Mouse (Mus musculus): ENCODE data around the gene Gpr157. TPM values are rescaled to one million over a fixed set of nuclear protein-coding genes. Genes with fewer than 3 reads are reported as not detected.
"Not testable (repeated sequence)": the region's sequence is repeated elsewhere in the genome, so short reads cannot be mapped to it uniquely, and the experiment has no call there.

Gpr157 gene
- 0.58 and 0.71 TPM in 2 replicates for total RNA-seq (2012; rRNA removed)

- Histone ChIP-seq H3K9me3 (ENCODE audit: control insufficient read depth, insufficient read depth, low read depth, low read length) (no peaks in the 10 kb centered on the region), H3K9ac (ENCODE audit: insufficient read depth, low read depth, low read length, poor library complexity, severe bottlenecking) (peak within 1 kb of the TSS; percentile 39), H3K4me1 (ENCODE audit: control insufficient read depth in 2 of 2, insufficient read depth in 2 of 2, low read length in 2 of 2, poor library complexity in 1 of 2) (peaks cover 0 to 2% of the 10 kb centered on the region in 2 experiments; a peak in 1 of 4 replicates), H3K4me3 (ENCODE audit: insufficient read depth in 1 of 2, low read depth in 1 of 2, low read length in 2 of 2, poor library complexity in 1 of 2, severe bottlenecking in 1 of 2) (peak within 1 kb of the TSS; percentile 65 to 84), H3K27ac (ENCODE audit: insufficient read depth, low read depth, low read length, poor library complexity, severe bottlenecking) (no peak within 1 kb of the TSS), H3K36me3 (ENCODE audit: control insufficient read depth, insufficient read depth, low read length, poor library complexity, severe bottlenecking) (no peaks in the 10 kb centered on the region)
- peak; percentile 98 for DNase-seq (ENCODE audit: low read depth, low spot score)
- TF ChIP-seq CHD2 (IDR thresholded peaks at IDR 0.05; ENCODE audit: low read depth, low read length) (no peak), HCFC1 (IDR thresholded peaks at IDR 0.05; ENCODE audit: borderline replicate concordance, insufficient read depth, low read length) (no peak), MAFK (IDR thresholded peaks at IDR 0.05; ENCODE audit: insufficient read depth, low read depth, low read length) (no peak), ZC3H11A (IDR thresholded peaks at IDR 0.05; ENCODE audit: borderline replicate concordance, low read depth, low read length) (no peak), ZNF384 (IDR thresholded peaks at IDR 0.05; ENCODE audit: low read depth, low read length) (no peak)
- in situ Hi-C loops (cut with MboI; ENCODE audit: low sequenced_read_pairs in 2 of 2, unreplicated experiment in 2 of 2), result no loop called here
Measured at GRCm38 (mm10) chr4:150087161-150087889, at the start of gene Gpr157. TSS of gene Gpr157 (plus strand) at chr4:150087365.

- no peak for TF ChIP-seq MAFK (IDR thresholded peaks at IDR 0.05; ENCODE audit: insufficient read depth, low read depth, low read length)
- TF ChIP-seq ZC3H11A (IDR thresholded peaks at IDR 0.05; ENCODE audit: borderline replicate concordance, low read depth, low read length), result no peak
- no peak for TF ChIP-seq ZNF384 (IDR thresholded peaks at IDR 0.05; ENCODE audit: low read depth, low read length)
- TF ChIP-seq CHD2 (IDR thresholded peaks at IDR 0.05; ENCODE audit: low read depth, low read length), result no peak
- TF ChIP-seq HCFC1 (IDR thresholded peaks at IDR 0.05; ENCODE audit: borderline replicate concordance, insufficient read depth, low read length), result no peak
- Histone ChIP-seq H3K36me3 (ENCODE audit: control insufficient read depth, insufficient read depth, low read length, poor library complexity, severe bottlenecking) (no peaks in the 10 kb centered on the region), H3K9ac (ENCODE audit: insufficient read depth, low read depth, low read length, poor library complexity, severe bottlenecking) (no peak overlapping the region), H3K27ac (ENCODE audit: insufficient read depth, low read depth, low read length, poor library complexity, severe bottlenecking) (no peak overlapping the region), H3K9me3 (ENCODE audit: control insufficient read depth, insufficient read depth, low read depth, low read length) (no peaks in the 10 kb centered on the region), H3K4me3 (ENCODE audit: insufficient read depth in 1 of 2, low read depth in 1 of 2, low read length in 2 of 2, poor library complexity in 1 of 2, severe bottlenecking in 1 of 2) (no peak overlapping the region), H3K4me1 (ENCODE audit: control insufficient read depth in 2 of 2, insufficient read depth in 2 of 2, low read length in 2 of 2, poor library complexity in 1 of 2) (peaks cover 6 to 25% of the 10 kb centered on the region in 2 experiments)
- in situ Hi-C loops (cut with MboI; ENCODE audit: low sequenced_read_pairs in 2 of 2, unreplicated experiment in 2 of 2), result no loop called here
- no peak for DNase-seq (ENCODE audit: low read depth, low spot score)
Measured at GRCm38 (mm10) chr4:150038533-150038932, 48.6 kb upstream of the Gpr157 start.

- no peak overlapping the region; the same call in 1 of the 2 replicates for H3K9ac ChIP-seq (ENCODE audit: insufficient read depth, low read depth, low read length, poor library complexity, severe bottlenecking)
- H3K27ac ChIP-seq (ENCODE audit: insufficient read depth, low read depth, low read length, poor library complexity, severe bottlenecking), result peak overlapping the region; percentile 76
- no peaks in the 10 kb centered on the region for H3K9me3 ChIP-seq (ENCODE audit: control insufficient read depth, insufficient read depth, low read depth, low read length)
- H3K4me1 ChIP-seq (ENCODE audit: control insufficient read depth in 2 of 2, insufficient read depth in 2 of 2, low read length in 2 of 2, poor library complexity in 1 of 2), result peaks cover 6 to 25% of the 10 kb centered on the region in 2 experiments
- H3K4me3 ChIP-seq (ENCODE audit: insufficient read depth in 1 of 2, low read depth in 1 of 2, low read length in 2 of 2, poor library complexity in 1 of 2, severe bottlenecking in 1 of 2), result no peak overlapping the region
- DNase-seq (ENCODE audit: low read depth, low spot score), result no peak
- no peak for TF ChIP-seq CHD2 (IDR thresholded peaks at IDR 0.05; ENCODE audit: low read depth, low read length)
- no peak for TF ChIP-seq ZNF384 (IDR thresholded peaks at IDR 0.05; ENCODE audit: low read depth, low read length)
- no peak for TF ChIP-seq ZC3H11A (IDR thresholded peaks at IDR 0.05; ENCODE audit: borderline replicate concordance, low read depth, low read length)
- in situ Hi-C loops (cut with MboI; ENCODE audit: low sequenced_read_pairs in 2 of 2, unreplicated experiment in 2 of 2), result no loop called here
- no peaks in the 10 kb centered on the region for H3K36me3 ChIP-seq (ENCODE audit: control insufficient read depth, insufficient read depth, low read length, poor library complexity, severe bottlenecking)
Measured at GRCm38 (mm10) chr4:150040003-150040581, 47.1 kb upstream of the Gpr157 start.

- peaks cover 6 to 25% of the 10 kb centered on the region in 2 experiments for H3K4me1 ChIP-seq (ENCODE audit: control insufficient read depth in 2 of 2, insufficient read depth in 2 of 2, low read length in 2 of 2, poor library complexity in 1 of 2)
- H3K9me3 ChIP-seq (ENCODE audit: control insufficient read depth, insufficient read depth, low read depth, low read length); H3K4me3 ChIP-seq (ENCODE audit: insufficient read depth in 1 of 2, low read depth in 1 of 2, low read length in 2 of 2, poor library complexity in 1 of 2, severe bottlenecking in 1 of 2); H3K9ac ChIP-seq (ENCODE audit: insufficient read depth, low read depth, low read length, poor library complexity, severe bottlenecking); DNase-seq (ENCODE audit: low read depth, low spot score); H3K36me3 ChIP-seq (ENCODE audit: control insufficient read depth, insufficient read depth, low read length, poor library complexity, severe bottlenecking); in situ Hi-C loops (cut with MboI; ENCODE audit: low sequenced_read_pairs in 2 of 2, unreplicated experiment in 2 of 2): not testable (repeated sequence)
- H3K27ac ChIP-seq (ENCODE audit: insufficient read depth, low read depth, low read length, poor library complexity, severe bottlenecking), result peak overlapping the region; percentile 76; the same call in 1 of the 2 replicates
Measured at GRCm38 (mm10) chr4:150040856-150041255, 46.3 kb upstream of the Gpr157 start.

All from ES-E14 (cell line).